8 mouse cellular contexts compared by ENCODE assay signal in genomic region chr11:120234776-120235181, GRCm38 (mm10). TPM values are rescaled to one million over a fixed set of nuclear protein-coding genes. Genes with fewer than 3 reads are reported as not detected.
DNase-seq lines count a peak whose midpoint lies in the region; ATAC-seq and TF ChIP-seq lines count a peak whose summit lies in the region.

No protein-coding gene starts in this region.

- peak overlapping the region; percentile 99 for H3K27ac ChIP-seq in gastrocnemius, adult 2 months
- H3K27ac ChIP-seq in brown adipose tissue, adult 24 weeks (replicated peaks; ENCODE audit: low read depth, low read length): peak overlapping the region; percentile 83
- H3K27ac ChIP-seq in heart, embryonic 11.5 days (ENCODE audit: low read depth, low read length): peak overlapping the region; percentile 74
- H3K27ac ChIP-seq in limb, embryonic 12.5 days: peak overlapping the region; percentile 95
- H3K27ac ChIP-seq in neural tube, embryonic 14.5 days (ENCODE audit: low read depth, low read length): peak overlapping the region; percentile 96

- H3K9ac ChIP-seq in heart, embryonic 11.5 days (ENCODE audit: low read depth, low read length): peak overlapping the region; percentile 100
- H3K9ac ChIP-seq in limb, embryonic 12.5 days (replicated peaks): peak overlapping the region; percentile 100
- H3K9ac ChIP-seq in neural tube, embryonic 14.5 days (replicated peaks; ENCODE audit: low read depth, low read length): peak overlapping the region; percentile 98

- peak overlapping the region; percentile 100 for H3K4me2 ChIP-seq in heart, embryonic 11.5 days
- H3K4me2 ChIP-seq in limb, embryonic 12.5 days: peak overlapping the region; percentile 97
- H3K4me2 ChIP-seq in neural tube, embryonic 14.5 days (ENCODE audit: low read depth, low read length): peak overlapping the region; percentile 84

- peaks cover 12% of the 10 kb centered on the region for H3K4me1 ChIP-seq in brown adipose tissue, adult 24 weeks (ENCODE audit: control insufficient read depth, insufficient read depth, insufficient read length, low read length)
- H3K4me1 ChIP-seq in heart, embryonic 11.5 days (ENCODE audit: control insufficient read depth, insufficient read depth, low read length): peaks cover 21% of the 10 kb centered on the region
- H3K4me1 ChIP-seq in limb, embryonic 12.5 days (replicated peaks): peaks cover 33% of the 10 kb centered on the region
- H3K4me1 ChIP-seq in neural tube, embryonic 14.5 days (ENCODE audit: control insufficient read depth, insufficient read depth, low read length): peaks cover 28% of the 10 kb centered on the region

- intact Hi-C loops in gastrocnemius, adult 2 months (cut with DNase I): loop anchor here (1.0 kb wide), 1 partner anchor 46 kb away; no protein-coding TSS in a partner anchor

- H3K36me3 ChIP-seq in heart, embryonic 11.5 days (ENCODE audit: control insufficient read depth, insufficient read depth, low read length): no peaks in the 10 kb centered on the region
- H3K36me3 ChIP-seq in limb, embryonic 12.5 days: peaks cover 15% of the 10 kb centered on the region
- no peaks in the 10 kb centered on the region for H3K36me3 ChIP-seq in neural tube, embryonic 14.5 days (ENCODE audit: control insufficient read depth, insufficient read depth, low read length)

- peak overlapping the region; percentile 88 for H3K4me3 ChIP-seq in gastrocnemius, adult 2 months
- peak overlapping the region; percentile 87 for H3K4me3 ChIP-seq in brown adipose tissue, adult 24 weeks (ENCODE audit: insufficient read depth, low read depth, low read length)
- H3K4me3 ChIP-seq in heart, embryonic 11.5 days (ENCODE audit: low read depth, low read length): peak overlapping the region; percentile 78
- H3K4me3 ChIP-seq in limb, embryonic 12.5 days (replicated peaks): peak overlapping the region; percentile 92
- H3K4me3 ChIP-seq in neural tube, embryonic 14.5 days (ENCODE audit: low read depth, low read length): peak overlapping the region; percentile 96

- no peaks in the 10 kb centered on the region for H3K9me3 ChIP-seq in heart, embryonic 11.5 days (replicated peaks; ENCODE audit: control insufficient read depth, low read length)
- no peaks in the 10 kb centered on the region for H3K9me3 ChIP-seq in limb, embryonic 12.5 days
- H3K9me3 ChIP-seq in neural tube, embryonic 14.5 days (ENCODE audit: control insufficient read depth, low read length): no peaks in the 10 kb centered on the region

- no peak for ATAC-seq in heart, embryonic 11.5 days (replicated peaks; ENCODE audit: insufficient number of reproducible peaks, low FRiP score, low TSS enrichment)
- no peak for ATAC-seq in limb, embryonic 12.5 days (ENCODE audit: insufficient number of reproducible peaks, insufficient read depth, low FRiP score, low TSS enrichment, low read depth)
- ATAC-seq in neural tube, embryonic 14.5 days (ENCODE audit: low read depth): no peak
- ATAC-seq in megakaryocyte-erythroid progenitor cell, adult 5-6 weeks (replicated peaks; ENCODE audit: low FRiP score, low TSS enrichment, poor library complexity, severe bottlenecking): no peak

- TF ChIP-seq CTCF in gastrocnemius, adult 2 months (IDR thresholded peaks at IDR 0.05): no peak

- peaks cover 5% of the 10 kb centered on the region for H3K27me3 ChIP-seq in heart, embryonic 11.5 days (ENCODE audit: control insufficient read depth, insufficient read depth, low read length)
- no peaks in the 10 kb centered on the region for H3K27me3 ChIP-seq in limb, embryonic 12.5 days
- H3K27me3 ChIP-seq in neural tube, embryonic 14.5 days (ENCODE audit: control insufficient read depth, insufficient read depth, low read length): no peaks in the 10 kb centered on the region

- peak; percentile 65 for DNase-seq in gastrocnemius, adult 2 months
- no peak for DNase-seq in gastrocnemius, postnatal 4 days (ENCODE audit: low spot score in 2 of 2)
- DNase-seq in 3134 (ENCODE audit: extremely low read depth, insufficient read length, low spot score): peak; percentile 73

- under 1% methylated on average over 39 of the region's 39 CpGs for WGBS in heart, embryonic 11.5 days (ENCODE audit: insufficient replicate concordance)
- WGBS in limb, embryonic 12.5 days: 0% methylated on average over 36 of the region's 39 CpGs
- 0% methylated on average over 36 of the region's 39 CpGs for WGBS in neural tube, embryonic 14.5 days

RNA-seq across cellular contexts. Expression of gene Bahcc1, which starts 2.0 kb away (rescaled TPM):
- 1 to 10 TPM; 3.5 to 5.3 TPM for total RNA-seq in gastrocnemius, adult 2 months (2021)
- total RNA-seq in gastrocnemius, postnatal 4 days (2021): 10 to 100 TPM; 13.6 to 15.1 TPM
- 5.7 and 5.9 TPM in 2 replicates for polyA plus RNA-seq in brown adipose tissue, adult 24 weeks (2012; ENCODE audit: insufficient read depth, insufficient read length, missing spikeins)
- polyA plus RNA-seq in heart, embryonic 11.5 days (2014; fragmentation: Nextera tagmentation; extraction: Ambion mirVana): 7.0 and 9.1 TPM in 2 replicates
- polyA plus RNA-seq in limb, embryonic 12.5 days (2016; fragmentation: Nextera tagmentation; extraction: Ambion mirVana): 18.3 and 18.5 TPM in 2 replicates
- 17.0 and 20.8 TPM in 2 replicates for polyA plus RNA-seq in neural tube, embryonic 14.5 days (2014; fragmentation: Nextera tagmentation; extraction: Ambion mirVana)
- total RNA-seq in megakaryocyte-erythroid progenitor cell, adult 5-6 weeks (2014; fragmentation: Nextera tagmentation): 25.6 and 30.1 TPM in 2 replicates
- 6.7 and 7.0 TPM in 2 replicates for total RNA-seq in megakaryocyte-erythroid progenitor cell, adult 5-6 weeks (2017)

Comparison
In these comparisons a context has a peak if more than half of its experiments do, and no peak if none do; other contexts are left out.
1. DNase-seq: peak in gastrocnemius, adult 2 months (single experiment) and 3134 (single experiment); none in gastrocnemius, postnatal 4 days (0 of 2).
2. Peak in every context shown above with its lines, with median percentiles within 50 percentile points of each other: H3K27ac ChIP-seq, H3K4me3 ChIP-seq, H3K4me2 ChIP-seq and H3K9ac ChIP-seq.